Mouse (Mus musculus): ENCODE measurements around the gene Ldlrad3.
A peak's percentile ranks its signal among the peaks of the same experiment; 100 is the strongest.

Ldlrad3 gene

GRCm38 (mm10) chr2:102038229-102038894 lies 147.8 kb downstream of the Ldlrad3 start:
- peak; percentile 66 to 80 for DNase-seq (ENCODE audit: low spot score in 2 of 2)

GRCm38 (mm10) chr2:102036665-102037511 lies 149.3 kb downstream of the Ldlrad3 start:
- no peak for DNase-seq (ENCODE audit: low spot score in 2 of 2)

GRCm38 (mm10) chr2:102034513-102034879 lies 151.7 kb downstream of the Ldlrad3 start:
- no peak for DNase-seq (ENCODE audit: low spot score in 2 of 2)

GRCm38 (mm10) chr2:102033818-102034512 lies 152.2 kb downstream of the Ldlrad3 start:
- DNase-seq (ENCODE audit: low spot score in 2 of 2): no peak

GRCm38 (mm10) chr2:102032713-102033343 lies 153.4 kb downstream of the Ldlrad3 start:
- DNase-seq (ENCODE audit: low spot score in 2 of 2): peak; percentile 80 to 81

GRCm38 (mm10) chr2:102030652-102031051 lies 155.5 kb downstream of the Ldlrad3 start:
- peak; percentile 70 to 77 for DNase-seq (ENCODE audit: low spot score in 2 of 2)

- DNase-seq (ENCODE audit: low spot score in 2 of 2): peak in 1 of 2 experiments; percentile 9
These were observed 156.0 kb downstream of the Ldlrad3 start for GRCm38 (mm10) chr2:102030152-102030551.

GRCm38 (mm10) chr2:102029682-102030081 lies 156.5 kb downstream of the Ldlrad3 start:
- DNase-seq (ENCODE audit: low spot score in 2 of 2): no peak

GRCm38 (mm10) chr2:102027265-102027664 lies 158.9 kb downstream of the Ldlrad3 start:
- no peak for DNase-seq (ENCODE audit: low spot score in 2 of 2)

GRCm38 (mm10) chr2:102026156-102026555 lies 160.0 kb downstream of the Ldlrad3 start:
- no peak for DNase-seq (ENCODE audit: low spot score in 2 of 2)

- DNase-seq (ENCODE audit: low spot score in 2 of 2): no peak
These were observed 161.7 kb downstream of the Ldlrad3 start for GRCm38 (mm10) chr2:102024483-102024882.

- DNase-seq (ENCODE audit: low spot score in 2 of 2): no peak
These were observed 164.7 kb downstream of the Ldlrad3 start for GRCm38 (mm10) chr2:102021371-102022084.

GRCm38 (mm10) chr2:102020546-102020945 lies 165.6 kb downstream of the Ldlrad3 start:
- DNase-seq (ENCODE audit: low spot score in 2 of 2): no peak

GRCm38 (mm10) chr2:102014538-102015113 lies 171.6 kb downstream of the Ldlrad3 start:
- DNase-seq (ENCODE audit: low spot score in 2 of 2): no peak

- DNase-seq (ENCODE audit: low spot score in 2 of 2): no peak
These were observed 174.7 kb downstream of the Ldlrad3 start for GRCm38 (mm10) chr2:102011311-102011975.

GRCm38 (mm10) chr2:102009766-102010265 lies 176.4 kb downstream of the Ldlrad3 start:
- DNase-seq (ENCODE audit: low spot score in 2 of 2): no peak

- no peak for DNase-seq (ENCODE audit: low spot score in 2 of 2)
These were observed 180.0 kb downstream of the Ldlrad3 start for GRCm38 (mm10) chr2:102006143-102006542.

GRCm38 (mm10) chr2:102005377-102006007 lies 180.7 kb downstream of the Ldlrad3 start:
- no peak for DNase-seq (ENCODE audit: low spot score in 2 of 2)

- DNase-seq (ENCODE audit: low spot score in 2 of 2): peak in 1 of 2 experiments; percentile 52
These were observed 182.4 kb downstream of the Ldlrad3 start for GRCm38 (mm10) chr2:102003776-102004264.
